Mouse (Mus musculus) G1E (cell line): ENCODE measurements around the gene Fbxl19. TPM values are rescaled to one million over a fixed set of nuclear protein-coding genes. Genes with fewer than 3 reads are reported as not detected.
"Not testable (repeated sequence)": the region's sequence is repeated elsewhere in the genome, so short reads cannot be mapped to it uniquely, and the experiment has no call there.

Experiments used
- ATAC-seq: 2 replicates; pipeline ENCODE4 v1.8.0; 2016; ENCODE audit warnings: mild to moderate bottlenecking; ENCODE audit not compliant: insufficient number of reproducible peaks, poor library complexity, low FRiP score, severe bottlenecking; ENCODE audit errors: extremely low read depth
- DNase-seq: peaks from one replicate; pipeline ENCODE4 v3.0.0; 2012; ENCODE audit warnings: low spot score
- H3K27me3 ChIP-seq: 2 replicates; pipeline ENCODE4 v1.6.1; 2012; ENCODE audit warnings: mild to moderate bottlenecking, low read length, inconsistent platforms; ENCODE audit not compliant: insufficient read depth
- H3K36me3 ChIP-seq: replicated peaks from 2 replicates; pipeline ENCODE3; 2012; ENCODE audit warnings: mild to moderate bottlenecking, inconsistent platforms
- H3K4me1 ChIP-seq: 2 replicates; pipeline ENCODE4 v1.6.1; 2012; ENCODE audit warnings: low read depth, low read length, inconsistent platforms, mixed read lengths; ENCODE audit not compliant: insufficient read depth
- H3K4me3 ChIP-seq: 2 replicates; pipeline ENCODE4 v1.5.1; 2012; ENCODE audit warnings: low read depth, mild to moderate bottlenecking, inconsistent platforms, low read length, moderate library complexity, mixed read lengths
- H3K9me3 ChIP-seq: replicated peaks from 2 replicates; pipeline ENCODE4 v1.6.1; 2012; ENCODE audit warnings: inconsistent platforms
- CTCF ChIP-seq: IDR thresholded peaks from 2 replicates; pipeline ENCODE4 v1.5.1; 2012; ENCODE audit warnings: low read depth, low read length, inconsistent platforms, mixed read lengths
- GATA1 ChIP-seq: IDR thresholded peaks from 2 replicates; pipeline ENCODE4 v1.6.1; 2012; ENCODE audit warnings: borderline replicate concordance, low read length, inconsistent platforms, mixed read lengths
- GATA2 ChIP-seq: IDR thresholded peaks from 2 replicates; pipeline ENCODE4 v1.6.1; 2012; ENCODE audit warnings: low read depth, low read length, inconsistent platforms, borderline replicate concordance
- POLR2AphosphoS5 ChIP-seq: IDR thresholded peaks from 2 replicates; pipeline ENCODE4 v1.6.1; 2012; ENCODE audit warnings: low read depth, low read length, inconsistent platforms; ENCODE audit not compliant: insufficient replicate concordance
- TAL1 ChIP-seq: conservative IDR thresholded peaks from 2 replicates; pipeline ENCODE4 v1.6.1; 2012; ENCODE audit warnings: low read depth, low read length, inconsistent platforms, mixed read lengths
- polyA plus RNA-seq: library from polyadenylated mRNA; stranded (reverse); fragments of >175 nt; gene quantifications from 2 replicates; pipeline ENCODE4 v1.2.3, GENCODE M21; 2012
- total RNA-seq, 2 experiments: library from RNA; stranded (forward) in 1 of 2; stranded (reverse) in 1 of 2; fragments of 200-1000 nt in 1 of 2; fragments of >200 nt in 1 of 2; fragmentation: Nextera tagmentation in 1 of 2; gene quantifications; 2 replicates each; pipeline ENCODE4 v1.2.3; 2014 to 2017

The Fbxl19 gene
- total and polyA plus RNA-seq, 3 experiments, result 6.4 to 54.4 (median 15.1) TPM

DNA sequence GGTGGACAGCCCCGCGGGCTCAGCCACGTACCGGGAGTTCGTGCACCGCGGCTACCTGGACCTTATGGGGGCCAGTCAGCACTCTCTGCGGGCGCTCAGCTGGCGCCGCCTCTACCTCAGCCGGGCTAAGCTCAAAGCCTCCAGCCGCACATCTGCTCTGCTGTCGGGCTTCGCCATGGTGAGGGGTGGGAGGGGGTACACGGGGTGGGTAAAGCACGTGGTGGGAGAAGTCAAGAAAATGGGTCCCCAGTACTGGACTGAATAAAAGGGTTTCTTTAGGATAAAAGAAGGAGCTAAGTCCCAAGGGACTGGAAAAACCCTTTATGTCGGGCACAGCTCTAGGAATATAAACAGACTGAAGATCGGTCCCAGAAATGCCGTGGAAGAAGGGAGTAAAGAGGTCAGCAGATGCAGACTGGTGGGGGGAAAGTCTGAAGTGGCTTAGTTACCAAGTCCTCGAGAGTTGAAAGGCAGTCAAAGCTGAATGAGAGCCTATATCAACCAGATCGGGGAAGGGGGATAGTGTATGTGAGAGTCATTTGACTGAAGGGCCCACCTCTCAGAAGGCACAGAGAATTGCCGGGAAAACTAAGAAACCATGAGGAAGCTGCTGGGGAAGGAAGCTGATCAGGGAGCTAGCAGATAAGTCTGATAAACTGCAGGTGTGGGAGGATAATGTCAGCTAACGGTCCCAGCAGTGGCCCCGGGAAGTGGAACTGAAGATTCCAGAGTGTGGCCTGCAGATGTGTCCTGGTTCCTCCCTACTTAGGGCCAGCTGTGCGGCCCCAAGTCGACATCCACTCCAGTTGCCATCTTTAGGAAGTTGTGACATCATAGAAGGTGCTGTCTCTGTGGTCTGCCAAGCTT, 25.9 kb downstream of the Fbxl19 start:
- ATAC-seq (no peak), DNase-seq (peak; percentile 58)
- H3K9me3 ChIP-seq, result no peaks in the 10 kb centered on the region
- peaks cover 89% of the 10 kb centered on the region for H3K4me1 ChIP-seq
- peak overlapping the region; percentile 84 for H3K4me3 ChIP-seq
- H3K27me3 ChIP-seq, result no peaks in the 10 kb centered on the region
- TF ChIP-seq GATA1 (no peak), TAL1 (no peak), GATA2 (no peak), CTCF (no peak)
- peaks cover 66% of the 10 kb centered on the region for H3K36me3 ChIP-seq

DNA sequence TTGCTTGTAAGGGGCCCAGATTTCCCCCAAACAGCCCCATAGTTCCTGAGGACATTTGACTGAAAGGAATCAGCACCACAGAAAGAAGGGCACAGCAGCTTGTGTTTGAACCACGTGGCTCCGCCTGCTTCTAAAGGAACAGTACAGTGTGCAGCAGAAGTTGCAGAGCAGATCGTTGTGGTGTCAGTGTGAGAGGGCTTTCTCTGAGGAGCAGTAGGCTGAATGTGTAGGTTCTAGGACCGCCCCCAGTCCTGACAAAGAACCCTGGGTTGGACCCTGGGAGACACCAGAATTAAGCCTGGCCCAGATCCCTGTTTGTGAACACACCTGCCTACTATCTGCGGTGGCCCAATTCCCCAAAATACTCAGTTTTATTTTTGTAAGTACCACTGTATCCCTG, 26.9 kb downstream of the Fbxl19 start:
- Histone ChIP-seq H3K9me3 (no peaks in the 10 kb centered on the region), H3K36me3 (peaks cover 61% of the 10 kb centered on the region), H3K4me1 (peaks cover 89% of the 10 kb centered on the region), H3K27me3 (no peaks in the 10 kb centered on the region), H3K4me3 (peak overlapping the region; percentile 84; the same call in 1 of the 2 replicates)
- no peak for DNase-seq
- no peak for TF ChIP-seq POLR2AphosphoS5
- no peak for ATAC-seq

DNA sequence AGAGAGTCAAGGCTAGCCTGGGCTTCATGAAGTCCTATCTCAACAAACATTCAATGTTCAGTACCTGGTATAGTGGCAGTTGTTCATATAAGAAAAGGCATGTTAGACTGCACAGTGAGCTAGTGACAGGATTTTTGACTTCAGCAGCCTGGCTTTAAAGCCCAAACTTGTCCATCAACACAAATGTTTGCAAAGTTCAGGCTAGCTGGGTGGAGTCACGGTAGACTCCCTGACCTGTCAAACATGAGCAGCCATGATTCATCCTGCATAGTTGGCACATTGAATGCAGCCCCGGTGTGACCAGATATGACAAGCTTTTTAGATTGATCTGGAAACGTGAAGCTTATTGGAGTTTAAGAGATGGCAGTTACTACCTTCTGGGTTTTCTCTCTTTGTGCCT, 27.7 kb downstream of the Fbxl19 start:
- H3K4me1 ChIP-seq, result peaks cover 84% of the 10 kb centered on the region
- no peaks in the 10 kb centered on the region for H3K27me3 ChIP-seq
- H3K36me3 ChIP-seq, result peaks cover 56% of the 10 kb centered on the region
- ATAC-seq, result no peak
- H3K4me3 ChIP-seq, result no peak overlapping the region
- no peak for TF ChIP-seq CTCF
- H3K9me3 ChIP-seq, result no peaks in the 10 kb centered on the region
- DNase-seq, result no peak

DNA sequence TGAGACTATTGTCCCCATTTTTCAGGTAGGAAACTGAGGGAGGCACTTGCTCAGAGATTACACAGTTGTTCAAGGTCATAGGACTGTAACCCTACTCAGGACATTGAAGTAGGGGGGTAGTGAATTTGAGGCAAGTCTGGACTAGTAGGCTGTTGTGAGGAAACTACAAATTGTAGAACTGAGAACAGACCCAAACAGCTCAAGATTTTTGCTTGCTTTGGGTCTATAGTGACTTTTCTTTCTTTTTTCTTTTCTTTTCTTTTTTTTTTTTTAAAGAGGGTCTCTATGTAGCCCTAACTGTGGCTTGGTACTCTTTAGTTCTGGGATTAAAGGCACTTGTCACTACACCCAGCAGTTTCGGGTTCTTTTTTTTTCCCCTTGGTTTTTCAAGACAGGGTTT, 28.2 kb downstream of the Fbxl19 start:
- DNase-seq, result no peak
- Histone ChIP-seq H3K4me1 (peaks cover 79% of the 10 kb centered on the region), H3K9me3 (no peaks in the 10 kb centered on the region), H3K36me3 (peaks cover 52% of the 10 kb centered on the region), H3K4me3 (no peak overlapping the region), H3K27me3 (no peaks in the 10 kb centered on the region)
- TF ChIP-seq POLR2AphosphoS5, result no peak
- no peak for TF ChIP-seq TAL1
- TF ChIP-seq GATA2, result no peak
- no peak for TF ChIP-seq CTCF
- TF ChIP-seq GATA1, result no peak
- no peak for ATAC-seq

DNA sequence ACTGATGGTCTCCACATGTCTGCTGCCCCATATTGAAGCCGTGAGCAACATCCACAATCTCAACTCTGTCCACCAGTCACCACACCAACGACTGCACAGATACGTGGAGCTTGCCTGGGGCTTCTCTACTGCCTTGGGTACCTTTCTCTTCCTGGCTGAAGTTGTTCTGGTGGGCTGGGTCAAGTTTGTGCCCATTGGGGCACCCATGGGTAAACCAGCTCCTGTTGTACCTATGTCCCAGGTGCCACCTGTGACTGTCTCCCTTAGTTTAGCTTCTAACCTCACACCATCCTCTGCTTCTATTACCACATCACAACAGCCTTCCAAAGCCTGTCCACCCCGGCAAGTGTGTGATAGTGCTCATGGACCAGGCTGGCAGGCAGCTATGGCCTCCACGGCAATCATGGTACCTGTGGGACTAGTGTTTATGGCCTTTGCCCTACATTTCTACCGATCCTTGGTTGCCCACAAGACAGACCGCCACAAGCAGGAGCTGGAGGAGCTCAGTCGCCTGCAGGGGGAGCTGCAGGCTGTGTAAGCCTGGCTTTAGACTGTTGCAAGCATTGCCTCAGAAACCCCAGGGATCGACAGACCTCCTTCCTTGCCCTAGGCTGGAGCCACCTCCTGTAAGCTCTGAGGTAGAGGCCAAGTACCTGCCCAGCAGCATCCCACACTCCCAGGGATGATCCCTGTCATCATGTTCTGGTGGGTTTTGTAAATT, 29.5 kb downstream of the Fbxl19 start:
- Histone ChIP-seq H3K36me3 (peaks cover 49% of the 10 kb centered on the region), H3K4me3 (no peak overlapping the region), H3K4me1 (peaks cover 78% of the 10 kb centered on the region), H3K27me3 (no peaks in the 10 kb centered on the region), H3K9me3 (no peaks in the 10 kb centered on the region)
- TF ChIP-seq POLR2AphosphoS5 (no peak), CTCF (peak; percentile 83)
- ATAC-seq, result no peak
- DNase-seq, result peak; percentile 56

DNA sequence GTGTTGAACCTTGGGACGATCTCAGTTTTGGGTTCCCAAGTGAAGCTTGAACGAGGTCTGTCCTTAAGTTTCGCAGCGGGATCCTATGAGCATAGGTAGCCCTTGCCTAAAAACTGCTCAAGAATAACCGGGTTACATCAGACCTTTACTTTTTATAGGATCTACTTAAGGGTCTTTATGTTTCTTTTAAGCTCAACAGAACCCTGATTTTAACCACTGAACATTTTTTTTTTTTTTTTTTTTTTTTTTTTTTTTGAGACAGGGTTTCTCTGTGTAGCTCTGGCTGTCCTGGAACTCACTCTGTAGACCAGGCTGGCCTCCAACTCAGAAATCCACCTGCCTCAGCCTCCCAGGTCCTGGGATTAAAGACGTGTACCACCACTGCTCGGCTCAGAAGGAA, 31.5 kb downstream of the Fbxl19 start:
- not testable (repeated sequence) for ATAC-seq, H3K9me3 ChIP-seq, H3K27me3 ChIP-seq, DNase-seq
- H3K36me3 ChIP-seq, result peaks cover 69% of the 10 kb centered on the region
- H3K4me1 ChIP-seq, result peaks cover 77% of the 10 kb centered on the region
- peak overlapping the region; percentile 82 for H3K4me3 ChIP-seq

DNA sequence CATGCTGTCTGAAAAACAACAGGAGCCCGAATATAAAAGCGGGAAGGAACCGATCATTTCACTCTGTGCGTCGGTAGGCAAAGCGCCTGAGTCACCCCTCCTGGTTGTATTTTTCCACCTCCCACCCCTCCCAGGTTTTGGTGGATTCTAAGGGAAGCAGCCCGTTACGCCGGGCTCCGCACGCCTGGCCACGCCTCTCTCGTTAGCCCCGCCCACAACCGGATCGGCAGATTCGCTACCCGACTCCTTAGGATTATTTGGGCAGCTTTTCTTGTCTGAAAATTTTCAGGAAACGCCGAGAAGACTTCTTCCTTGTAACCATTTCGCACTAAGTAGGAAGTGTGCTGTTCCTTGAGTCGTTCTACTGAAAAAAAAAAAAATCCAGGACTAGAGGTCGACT, 32.1 kb downstream of the Fbxl19 start, which contains the start of gene Setd1a:
Gene Setd1a, plus strand, starts transcription at position 245 of the 400 bp plus-strand sequence.
- DNase-seq (peak; percentile 65), ATAC-seq (peak; percentile 50; the same call in 1 of the 2 replicates)
- no peak for TF ChIP-seq TAL1
- TF ChIP-seq CTCF, result no peak
- TF ChIP-seq POLR2AphosphoS5, result peak; percentile 25; the same call in 1 of the 2 replicates
- no peak for TF ChIP-seq GATA2
- TF ChIP-seq GATA1, result no peak
- Histone ChIP-seq H3K27me3 (no peaks in the 10 kb centered on the region), H3K4me3 (peak within 1 kb of the TSS; percentile 82), H3K9me3 (no peaks in the 10 kb centered on the region), H3K4me1 (peaks cover 76% of the 10 kb centered on the region), H3K36me3 (peaks cover 69% of the 10 kb centered on the region)
